Mouse (Mus musculus) kidney, embryonic 15.5 days (tissue): ENCODE measurements around the gene Pik3r5. TPM values are rescaled to one million over a fixed set of nuclear protein-coding genes. Genes with fewer than 3 reads are reported as not detected.

Experiments
- ATAC-seq: fragments of 200-750 bp; cut with Nextera tagmentation; replicated peaks from 2 replicates; pipeline ENCODE4 v1.8.0; 2017; ENCODE audit warnings: moderate TSS enrichment; ENCODE audit not compliant: low FRiP score
- H3K27ac ChIP-seq: fragments of 300-500 bp; sonication (generic); 2 replicates; pipeline ENCODE4 v1.5.1; 2015; ENCODE audit warnings: mild to moderate bottlenecking, inconsistent platforms
- H3K27me3 ChIP-seq: fragments of 300-500 bp; sonication (generic); 2 replicates; pipeline ENCODE4 v1.6.1; 2015; ENCODE audit warnings: inconsistent platforms
- H3K36me3 ChIP-seq: fragments of 300-500 bp; sonication (generic); 2 replicates; pipeline ENCODE4 v1.6.1; 2015; ENCODE audit warnings: inconsistent platforms
- H3K4me1 ChIP-seq: fragments of 300-500 bp; sonication (generic); 2 replicates; pipeline ENCODE4 v1.6.1; 2015; ENCODE audit warnings: inconsistent platforms
- H3K4me2 ChIP-seq: fragments of 300-500 bp; sonication (generic); 2 replicates; pipeline ENCODE4 v1.6.1; 2015; ENCODE audit warnings: moderate library complexity, mild to moderate bottlenecking, inconsistent platforms
- H3K4me3 ChIP-seq: fragments of 300-500 bp; sonication (generic); replicated peaks from 2 replicates; pipeline ENCODE4 v1.5.1; 2015; ENCODE audit warnings: mild to moderate bottlenecking, inconsistent platforms
- H3K9ac ChIP-seq: fragments of 300-500 bp; sonication (generic); 2 replicates; pipeline ENCODE4 v1.6.1; 2015; ENCODE audit warnings: mild to moderate bottlenecking, inconsistent platforms
- H3K9me3 ChIP-seq: fragments of 300-500 bp; sonication (generic); replicated peaks from 2 replicates; pipeline ENCODE4 v1.6.1; 2016; ENCODE audit warnings: inconsistent platforms
- WGBS: fragments of 180-500 bp; shearing (Covaris S2); methylation state at CpG from one replicate; pipeline ENCODE4 v1.1.7; 2015; ENCODE audit warnings: mixed read lengths; 5-methylcytosine and 5-hydroxymethylcytosine counted together
- polyA plus RNA-seq: library from polyadenylated mRNA; unstranded; fragments of >200 nt; fragmentation: Nextera tagmentation; extraction: Ambion mirVana; gene quantifications from 2 replicates; pipeline ENCODE4 v1.2.1, GENCODE M21; 2015

Gene Pik3r5
- polyA plus RNA-seq, 1 experiment from 2014 or later: 0.68 TPM

- ATAC-seq: no peak
- 79% methylated on average over 8 of the region's 8 CpGs for WGBS
Measured at GRCm38 (mm10) chr11:68458086-68458485, 26.2 kb downstream of the Pik3r5 start.

GRCm38 (mm10) chr11:68459021-68459420 is 27.1 kb downstream of the Pik3r5 start:
- Histone ChIP-seq H3K4me2 (no peak overlapping the region), H3K36me3 (no peaks in the 10 kb centered on the region), H3K27ac (no peak overlapping the region), H3K4me3 (no peak overlapping the region), H3K9me3 (no peaks in the 10 kb centered on the region), H3K27me3 (0 out of 2 replicates have a peak, but pooled peaks cover 3% of the 10 kb centered on the region), H3K9ac (no peak overlapping the region), H3K4me1 (no peaks in the 10 kb centered on the region)
- ATAC-seq: no peak
- WGBS: 75% methylated on average over 5 of the region's 5 CpGs

More at GRCm38 (mm10) chr11:68458086-68458485, 26.2 kb downstream of the Pik3r5 start:
- Histone ChIP-seq H3K36me3 (no peaks in the 10 kb centered on the region), H3K4me1 (no peaks in the 10 kb centered on the region), H3K9me3 (no peaks in the 10 kb centered on the region), H3K27me3 (0 out of 2 replicates have a peak, but pooled peaks cover 3% of the 10 kb centered on the region), H3K4me3 (no peak overlapping the region), H3K27ac (no peak overlapping the region), H3K9ac (no peak overlapping the region), H3K4me2 (no peak overlapping the region)

- Histone ChIP-seq H3K4me2 (no peak overlapping the region), H3K4me1 (no peaks in the 10 kb centered on the region), H3K4me3 (no peak overlapping the region), H3K9ac (no peak overlapping the region), H3K9me3 (no peaks in the 10 kb centered on the region), H3K27ac (no peak overlapping the region), H3K27me3 (0 out of 2 replicates have a peak, but pooled peaks cover 3% of the 10 kb centered on the region), H3K36me3 (no peaks in the 10 kb centered on the region)
- WGBS: 83% methylated on average over 5 of the region's 5 CpGs
- ATAC-seq: no peak
Measured at GRCm38 (mm10) chr11:68459486-68459885, 27.6 kb downstream of the Pik3r5 start.

DNA sequence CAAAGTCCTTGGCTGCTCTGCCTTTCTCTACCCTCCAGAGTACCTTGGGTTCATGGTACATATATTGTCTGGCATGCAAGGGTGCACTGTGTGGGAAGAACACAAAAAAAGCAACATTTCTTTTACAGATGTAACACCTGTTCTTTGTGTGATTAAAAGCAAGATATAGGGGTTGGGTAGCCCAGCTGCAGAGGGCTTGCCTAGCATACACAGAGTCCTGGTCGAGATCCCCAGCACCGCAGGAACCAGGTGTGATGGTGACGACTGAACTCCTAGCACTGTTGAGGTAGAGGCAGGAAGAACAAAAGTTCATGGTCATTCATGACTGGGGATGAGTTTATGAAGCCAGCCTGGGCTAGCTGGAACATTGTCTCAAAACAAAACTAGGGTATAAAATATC is 30.8 kb downstream of the Pik3r5 start:
- WGBS: 76% methylated on average over 3 of the region's 3 CpGs
- no peak overlapping the region for H3K27ac ChIP-seq
- ATAC-seq: no peak

DNA sequence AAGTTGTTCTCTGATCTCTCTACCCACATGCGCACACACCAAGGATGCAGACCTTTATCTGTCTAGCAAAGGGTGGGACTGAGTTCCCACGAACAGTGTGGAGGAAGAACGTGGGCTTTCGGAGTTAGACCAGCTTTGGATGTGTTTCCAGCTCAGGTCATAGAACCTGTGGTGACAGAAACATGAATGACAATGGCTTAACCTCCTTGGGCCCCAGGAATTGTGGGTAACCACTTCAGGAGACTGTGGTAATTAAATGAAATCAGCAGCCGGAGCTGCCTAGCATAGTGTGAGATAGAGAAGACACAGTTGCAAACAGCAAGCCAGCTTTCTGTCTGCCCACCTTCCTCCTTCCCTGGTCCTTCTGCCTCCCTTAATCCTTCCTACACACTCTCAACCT is 32.3 kb downstream of the Pik3r5 start:
- no peak overlapping the region for H3K27ac ChIP-seq
- no peak for ATAC-seq
- H3K9me3 ChIP-seq: no peaks in the 10 kb centered on the region
- H3K4me1 ChIP-seq: no peaks in the 10 kb centered on the region
- WGBS: 81% methylated on average over 5 of the region's 5 CpGs
- no peak overlapping the region for H3K4me2 ChIP-seq
- no peak overlapping the region for H3K4me3 ChIP-seq
- 0 out of 2 replicates have a peak, but pooled peaks cover 3% of the 10 kb centered on the region for H3K27me3 ChIP-seq
- no peaks in the 10 kb centered on the region for H3K36me3 ChIP-seq
- no peak overlapping the region for H3K9ac ChIP-seq

More for the DNA sequence above, 30.8 kb downstream of the Pik3r5 start:
- H3K4me3 ChIP-seq: no peak overlapping the region
- H3K36me3 ChIP-seq: no peaks in the 10 kb centered on the region
- H3K4me1 ChIP-seq: no peaks in the 10 kb centered on the region
- no peak overlapping the region for H3K9ac ChIP-seq
- H3K4me2 ChIP-seq: no peak overlapping the region
- H3K9me3 ChIP-seq: no peaks in the 10 kb centered on the region
- H3K27me3 ChIP-seq: 0 out of 2 replicates have a peak, but pooled peaks cover 3% of the 10 kb centered on the region

- no peaks in the 10 kb centered on the region for H3K4me1 ChIP-seq
- no peak overlapping the region for H3K4me3 ChIP-seq
- H3K4me2 ChIP-seq: no peak overlapping the region
- H3K27me3 ChIP-seq: 0 out of 2 replicates have a peak, but pooled peaks cover 3% of the 10 kb centered on the region
- no peaks in the 10 kb centered on the region for H3K36me3 ChIP-seq
- WGBS: 57% methylated on average over 2 of the region's 2 CpGs
- H3K9me3 ChIP-seq: no peaks in the 10 kb centered on the region
- H3K27ac ChIP-seq: no peak overlapping the region
- no peak for ATAC-seq
- H3K9ac ChIP-seq: no peak overlapping the region
Measured at GRCm38 (mm10) chr11:68465090-68465489, 33.2 kb downstream of the Pik3r5 start.

- 81% methylated on average over 7 of the region's 7 CpGs for WGBS
- H3K27me3 ChIP-seq: no peaks in the 10 kb centered on the region
- no peaks in the 10 kb centered on the region for H3K36me3 ChIP-seq
- H3K27ac ChIP-seq: no peak overlapping the region
- H3K4me1 ChIP-seq: no peaks in the 10 kb centered on the region
- H3K4me3 ChIP-seq: no peak overlapping the region
- no peak overlapping the region for H3K4me2 ChIP-seq
- no peak overlapping the region for H3K9ac ChIP-seq
- no peaks in the 10 kb centered on the region for H3K9me3 ChIP-seq
- no peak for ATAC-seq
Measured at GRCm38 (mm10) chr11:68467441-68467840, 35.5 kb downstream of the Pik3r5 start.

GRCm38 (mm10) chr11:68467962-68468612 is 36.2 kb downstream of the Pik3r5 start:
- WGBS: 63% methylated on average over 9 of the region's 9 CpGs
- no peaks in the 10 kb centered on the region for H3K36me3 ChIP-seq
- H3K27ac ChIP-seq: no peak overlapping the region
- H3K9me3 ChIP-seq: no peaks in the 10 kb centered on the region
- no peak overlapping the region for H3K4me2 ChIP-seq
- H3K9ac ChIP-seq: no peak overlapping the region
- no peaks in the 10 kb centered on the region for H3K27me3 ChIP-seq
- no peak overlapping the region for H3K4me3 ChIP-seq
- no peak for ATAC-seq
- no peaks in the 10 kb centered on the region for H3K4me1 ChIP-seq

DNA sequence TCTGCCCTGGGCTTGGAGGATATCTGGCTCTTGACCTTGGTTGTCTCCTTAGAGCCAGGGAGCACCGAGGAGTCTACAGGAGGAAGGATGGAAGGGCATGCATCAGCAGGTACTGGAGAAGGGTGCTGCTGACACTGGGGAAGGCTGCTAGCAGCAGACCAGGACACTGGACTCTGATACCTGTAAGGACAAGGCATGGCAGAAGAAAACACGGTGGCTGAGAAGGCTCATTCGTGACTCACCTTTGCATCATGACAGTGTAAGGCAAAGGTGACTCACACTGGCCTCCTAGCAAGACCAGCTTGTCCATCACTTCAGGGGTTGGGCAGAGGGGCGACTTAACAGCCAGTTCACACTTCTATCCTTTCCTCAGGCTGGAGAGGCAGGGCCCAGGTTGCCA is 37.0 kb downstream of the Pik3r5 start:
- WGBS: 73% methylated on average over 4 of the region's 4 CpGs
- H3K9me3 ChIP-seq: no peaks in the 10 kb centered on the region
- no peak overlapping the region for H3K9ac ChIP-seq
- no peaks in the 10 kb centered on the region for H3K36me3 ChIP-seq
- no peaks in the 10 kb centered on the region for H3K27me3 ChIP-seq
- H3K4me2 ChIP-seq: no peak overlapping the region
- H3K27ac ChIP-seq: no peak overlapping the region
- ATAC-seq: no peak
- no peaks in the 10 kb centered on the region for H3K4me1 ChIP-seq
- no peak overlapping the region for H3K4me3 ChIP-seq

- H3K27ac ChIP-seq: no peak overlapping the region
Measured at GRCm38 (mm10) chr11:68472162-68472849, 40.4 kb downstream of the Pik3r5 start.

GRCm38 (mm10) chr11:68474600-68474999 is 42.7 kb downstream of the Pik3r5 start:
- 79% methylated on average over 6 of the region's 6 CpGs for WGBS
- Histone ChIP-seq H3K27ac (no peak overlapping the region), H3K4me3 (no peak overlapping the region), H3K4me2 (no peak overlapping the region), H3K9ac (no peak overlapping the region), H3K27me3 (no peaks in the 10 kb centered on the region), H3K36me3 (no peaks in the 10 kb centered on the region), H3K4me1 (no peaks in the 10 kb centered on the region), H3K9me3 (no peaks in the 10 kb centered on the region)
- no peak for ATAC-seq

More at GRCm38 (mm10) chr11:68472162-68472849, 40.4 kb downstream of the Pik3r5 start:
- WGBS: 81% methylated on average over 5 of the region's 5 CpGs
- Histone ChIP-seq H3K4me3 (no peak overlapping the region), H3K9ac (no peak overlapping the region), H3K4me2 (no peak overlapping the region), H3K4me1 (no peaks in the 10 kb centered on the region), H3K9me3 (no peaks in the 10 kb centered on the region), H3K36me3 (no peaks in the 10 kb centered on the region), H3K27me3 (no peaks in the 10 kb centered on the region)
- ATAC-seq: no peak

GRCm38 (mm10) chr11:68475676-68476075 is 43.8 kb downstream of the Pik3r5 start:
- Histone ChIP-seq H3K9ac (no peak overlapping the region), H3K36me3 (no peaks in the 10 kb centered on the region), H3K4me1 (no peaks in the 10 kb centered on the region), H3K4me2 (no peak overlapping the region), H3K9me3 (no peaks in the 10 kb centered on the region), H3K27me3 (no peaks in the 10 kb centered on the region), H3K27ac (no peak overlapping the region), H3K4me3 (no peak overlapping the region)
- WGBS: 84% methylated on average over 7 of the region's 7 CpGs
- ATAC-seq: no peak
